ENCODE assay signal across 10 mouse cellular contexts in the genomic region with DNA sequence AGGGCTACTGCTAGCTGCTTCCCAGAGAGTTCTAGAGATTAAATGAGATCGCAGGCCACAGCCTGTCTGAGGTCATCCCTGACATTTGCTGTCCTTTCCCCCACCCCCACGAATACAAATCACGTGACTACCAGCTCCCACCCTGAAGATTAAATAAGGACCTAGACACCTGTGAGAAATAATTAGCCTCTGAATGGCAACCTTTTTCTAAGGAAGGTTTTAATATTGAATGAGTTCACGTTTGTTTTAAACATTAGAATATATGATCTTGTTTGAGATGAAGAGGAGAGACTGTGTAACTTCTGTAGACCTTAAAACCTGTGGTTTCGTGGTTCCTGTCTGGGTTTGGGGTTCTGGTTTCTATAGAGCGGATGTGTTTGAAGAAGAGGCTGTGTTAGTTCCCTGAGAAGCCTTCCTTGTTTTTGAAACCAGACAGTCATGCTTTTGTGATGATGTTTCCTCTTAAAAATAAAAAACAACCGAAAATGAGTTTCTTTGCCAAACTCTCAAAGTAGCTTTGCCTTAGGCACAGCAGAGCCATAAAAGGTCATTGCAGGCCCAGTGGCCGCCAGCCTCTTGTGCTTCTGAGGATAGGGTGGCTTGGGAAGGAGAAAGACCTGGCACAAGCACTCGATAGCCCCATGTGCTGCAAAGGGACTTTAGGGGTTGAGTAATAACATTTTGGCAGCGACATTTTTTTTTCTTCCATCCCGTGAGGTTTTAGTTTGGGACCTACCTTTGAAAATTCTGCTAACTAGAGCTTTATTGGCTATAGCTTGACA.
DNase-seq lines count a peak whose midpoint lies in the region; ATAC-seq and TF ChIP-seq lines count a peak whose summit lies in the region.
"Had no signal": no experiment of that assay in that cellular context is flagged by ENCODE, and none has a peak within 500 bp of the region (broad histone marks: within the 10 kb centered on the region; RNA-seq: fewer than 3 reads in every experiment).

No protein-coding gene starts in this region.

- H3K9ac ChIP-seq in midbrain, embryonic 14.5 days (replicated peaks; ENCODE audit: low read length): no peak overlapping the region
- no peak overlapping the region for H3K9ac ChIP-seq in midbrain, embryonic 11.5 days (ENCODE audit: low read length)
- H3K9ac ChIP-seq in hindbrain, embryonic 12.5 days: no peak overlapping the region
- H3K9ac ChIP-seq: limb, embryonic 12.5 days had no signal

- no peak for ATAC-seq in midbrain, embryonic 14.5 days (ENCODE audit: low FRiP score, low TSS enrichment)
- ATAC-seq in midbrain, embryonic 11.5 days (ENCODE audit: low FRiP score): no peak
- ATAC-seq in hindbrain, embryonic 12.5 days (ENCODE audit: low FRiP score): no peak

- H3K36me3 ChIP-seq in midbrain, embryonic 14.5 days (ENCODE audit: control insufficient read depth, insufficient read depth, low read length): no peaks in the 10 kb centered on the region
- H3K36me3 ChIP-seq in midbrain, embryonic 11.5 days (ENCODE audit: control insufficient read depth, insufficient read depth, low read length): no peaks in the 10 kb centered on the region
- H3K36me3 ChIP-seq in hindbrain, embryonic 12.5 days: no peaks in the 10 kb centered on the region
- H3K36me3 ChIP-seq: limb, embryonic 12.5 days had no signal

- peak overlapping the region; percentile 37; the same call in 1 of the 2 replicates for H3K27ac ChIP-seq in cerebellum, adult 2 months (ENCODE audit: insufficient read depth, low read length)
- H3K27ac ChIP-seq in midbrain, embryonic 14.5 days (replicated peaks; ENCODE audit: low read depth, low read length): 0 out of 2 replicates have a peak overlapping the region, but pooled peaks have one; percentile 45
- H3K27ac ChIP-seq in midbrain, embryonic 11.5 days (ENCODE audit: low read depth, low read length): no peak overlapping the region
- H3K27ac ChIP-seq in hindbrain, embryonic 12.5 days: 0 out of 2 replicates have a peak overlapping the region, but pooled peaks have one; percentile 19
- H3K27ac ChIP-seq: limb, embryonic 12.5 days had no signal

- no peak overlapping the region for H3K4me3 ChIP-seq in cerebellum, adult 2 months (replicated peaks; ENCODE audit: insufficient read depth, low read depth, low read length)
- no peak overlapping the region for H3K4me3 ChIP-seq in midbrain, embryonic 14.5 days (replicated peaks; ENCODE audit: low read depth, low read length)
- H3K4me3 ChIP-seq in midbrain, embryonic 11.5 days (ENCODE audit: low read depth, low read length): no peak overlapping the region
- H3K4me3 ChIP-seq in hindbrain, embryonic 12.5 days: no peak overlapping the region
- H3K4me3 ChIP-seq: erythroblast, embryonic 14.5 days; limb, embryonic 12.5 days had no signal

- peaks cover 17% of the 10 kb centered on the region for H3K4me1 ChIP-seq in cerebellum, adult 2 months (ENCODE audit: control insufficient read depth, insufficient read depth, low read length)
- peaks cover 47% of the 10 kb centered on the region for H3K4me1 ChIP-seq in midbrain, embryonic 14.5 days (ENCODE audit: control insufficient read depth, insufficient read depth, low read length)
- peaks cover 30% of the 10 kb centered on the region for H3K4me1 ChIP-seq in midbrain, embryonic 11.5 days (ENCODE audit: control insufficient read depth, insufficient read depth, low read length)
- H3K4me1 ChIP-seq in hindbrain, embryonic 12.5 days: peaks cover 50% of the 10 kb centered on the region

- 67% methylated on average over 11 of the region's 11 CpGs for WGBS in cerebellum, adult 2 months
- WGBS in midbrain, embryonic 14.5 days: 76% methylated on average over 11 of the region's 11 CpGs
- WGBS in midbrain, embryonic 11.5 days: 82% methylated on average over 11 of the region's 11 CpGs
- 79% methylated on average over 11 of the region's 11 CpGs for WGBS in hindbrain, embryonic 12.5 days

- TF ChIP-seq POLR2A in cerebellum, adult 2 months (IDR thresholded peaks at IDR 0.05; ENCODE audit: borderline replicate concordance, insufficient read depth, low read length): no peak

- no peaks in the 10 kb centered on the region for H3K27me3 ChIP-seq in cerebellum, adult 2 months (ENCODE audit: control insufficient read depth, insufficient read depth, low read length)
- H3K27me3 ChIP-seq in midbrain, embryonic 14.5 days (ENCODE audit: control insufficient read depth, insufficient read depth, low read length): no peaks in the 10 kb centered on the region
- no peaks in the 10 kb centered on the region for H3K27me3 ChIP-seq in midbrain, embryonic 11.5 days (ENCODE audit: control insufficient read depth, insufficient read depth, low read length)
- H3K27me3 ChIP-seq in hindbrain, embryonic 12.5 days: no peaks in the 10 kb centered on the region
- H3K27me3 ChIP-seq: limb, embryonic 12.5 days had no signal

- H3K9me3 ChIP-seq in midbrain, embryonic 14.5 days (ENCODE audit: control insufficient read depth, low read length): no peaks in the 10 kb centered on the region
- H3K9me3 ChIP-seq in midbrain, embryonic 11.5 days (ENCODE audit: control insufficient read depth, low read length): no peaks in the 10 kb centered on the region
- no peaks in the 10 kb centered on the region for H3K9me3 ChIP-seq in hindbrain, embryonic 12.5 days (replicated peaks)
- H3K9me3 ChIP-seq: limb, embryonic 12.5 days had no signal

- no peak for DNase-seq in cerebellum, adult 2 months
- no peak for DNase-seq in cerebellum, adult 11 months
- DNase-seq in midbrain, embryonic 14.5 days: no peak
- DNase-seq in midbrain, embryonic 11.5 days (ENCODE audit: low spot score, missing footprints): no peak
- DNase-seq in thymus, postnatal 36 days: peak; percentile 42 to 45
- DNase-seq in urinary bladder, postnatal 10 days (ENCODE audit: low spot score): no peak
- DNase-seq in urinary bladder, postnatal 14 days (ENCODE audit: low spot score): no peak

- H3K4me2 ChIP-seq in midbrain, embryonic 14.5 days (ENCODE audit: low read length): no peak overlapping the region
- H3K4me2 ChIP-seq in midbrain, embryonic 11.5 days: no peak overlapping the region
- no peak overlapping the region for H3K4me2 ChIP-seq in hindbrain, embryonic 12.5 days (replicated peaks)
- H3K4me2 ChIP-seq: limb, embryonic 12.5 days had no signal

- no peak for TF ChIP-seq CTCF in cerebellum, adult 2 months (IDR thresholded peaks at IDR 0.05; ENCODE audit: borderline replicate concordance, insufficient read depth, low read depth, low read length)

Comparison
In these comparisons a context has a peak if more than half of its experiments do, and no peak if none do; other contexts are left out.
1. DNase-seq: peak in thymus, postnatal 36 days (2 of 2); none in cerebellum, adult 2 months (0 of 2), cerebellum, adult 11 months (single experiment), midbrain, embryonic 14.5 days (single experiment), midbrain, embryonic 11.5 days (single experiment), urinary bladder, postnatal 10 days (single experiment) and urinary bladder, postnatal 14 days (single experiment).